Mouse (Mus musculus): ENCODE results near the gene Elp1. TPM values are rescaled to one million over a fixed set of nuclear protein-coding genes. Genes with fewer than 3 reads are reported as not detected.

The Elp1 gene
- total and polyA plus RNA-seq, 3 experiments, result 58.1 to 88.4 (median 58.2) TPM

- TF ChIP-seq RAD21 (IDR thresholded peaks at IDR 0.05; ENCODE audit: low read depth, low read length) (no peak), ETS1 (conservative IDR thresholded peaks at IDR 0.05; ENCODE audit: low read depth, low read length) (no peak), MEF2A (IDR thresholded peaks at IDR 0.05; ENCODE audit: borderline replicate concordance, low read depth, low read length) (no peak), HCFC1 (IDR thresholded peaks at IDR 0.05; ENCODE audit: low read depth, low read length) (no peak), BHLHE40 (IDR thresholded peaks at IDR 0.05; ENCODE audit: low read depth, low read length) (no peak), MAFK (IDR thresholded peaks at IDR 0.05; ENCODE audit: insufficient replicate concordance, low read length) (no peak), GABPA (IDR thresholded peaks at IDR 0.05; ENCODE audit: insufficient replicate concordance, low read depth, low read length) (no peak), USF2 (conservative IDR thresholded peaks at IDR 0.05; ENCODE audit: low read depth, low read length) (no peak), UBTF (IDR thresholded peaks at IDR 0.05; ENCODE audit: low read depth, low read length) (no peak), SIN3A (IDR thresholded peaks at IDR 0.05; ENCODE audit: low read length) (no peak), ZC3H11A (IDR thresholded peaks at IDR 0.05; ENCODE audit: low read depth, low read length) (no peak), EP300 (IDR thresholded peaks at IDR 0.05; ENCODE audit: low read length) (no peak), MAX (IDR thresholded peaks at IDR 0.05; ENCODE audit: low read length) (no peak), RCOR1 (conservative IDR thresholded peaks at IDR 0.05; ENCODE audit: low read depth, low read length) (no peak)
- Histone ChIP-seq H3K27me3 (replicated peaks) (no peaks in the 10 kb centered on the region), H3K4me3 (replicated peaks in 1 of 3; ENCODE audit: low read depth in 2 of 3, low read length in 2 of 3, poor library complexity in 1 of 3) (no peak overlapping the region), H3K4me2 (ENCODE audit: insufficient read depth, low read depth, poor library complexity, severe bottlenecking) (no peak overlapping the region), H3K9ac (ENCODE audit: insufficient read depth, low read depth) (no peak overlapping the region), H3K36me3 (replicated peaks in 1 of 2; ENCODE audit: control insufficient read depth in 1 of 2, insufficient read depth in 1 of 2, low read length in 1 of 2) (peaks cover 2 to 20% of the 10 kb centered on the region in 2 experiments), H3K79me2 (replicated peaks; ENCODE audit: control insufficient read depth, extremely low read depth, insufficient read depth, poor library complexity, severe bottlenecking) (no peaks in the 10 kb centered on the region), H3K9me3 (replicated peaks; ENCODE audit: low read length) (peaks cover 2% of the 10 kb centered on the region), H3K4me1 (ENCODE audit: control insufficient read depth in 1 of 2, insufficient read depth in 2 of 2) (no peaks in the 10 kb centered on the region), H3K27ac (ENCODE audit: insufficient read depth, low read depth) (no peak overlapping the region)
- dilution Hi-C loops (cut with MboI; ENCODE audit: extremely low pct_ligation_motif_present, extremely low pct_unique_long_range_greater_than_20kb, low sequenced_read_pairs) (no loop called here), in situ Hi-C loops (cut with MboI; ENCODE audit: low pct_ligation_motif_present, low pct_unique_long_range_greater_than_20kb, low sequenced_read_pairs) (no loop called here)
- no peak for DNase-seq (ENCODE audit: extremely low read depth)
Observed at GRCm38 (mm10) chr4:56847400-56847799, 45.3 kb upstream of the Elp1 start.

- no peak for TF ChIP-seq KAT2A (IDR thresholded peaks at IDR 0.05; ENCODE audit: insufficient replicate concordance, low read length)
- no peak for TF ChIP-seq E2F4 (IDR thresholded peaks at IDR 0.05; ENCODE audit: insufficient replicate concordance, low read depth, low read length)
- TF ChIP-seq GABPA (IDR thresholded peaks at IDR 0.05; ENCODE audit: insufficient replicate concordance, low read depth, low read length), result no peak
- no peak for TF ChIP-seq POLR2AphosphoS2 (IDR thresholded peaks at IDR 0.05; ENCODE audit: low read depth, low read length)
- no peak for TF ChIP-seq TCF12 (IDR thresholded peaks at IDR 0.05; ENCODE audit: low read depth, low read length)
- TF ChIP-seq RCOR1 (conservative IDR thresholded peaks at IDR 0.05; ENCODE audit: low read depth, low read length), result no peak
- TF ChIP-seq MAX (IDR thresholded peaks at IDR 0.05; ENCODE audit: low read length), result no peak
- no peak for TF ChIP-seq NELFE (IDR thresholded peaks at IDR 0.05; ENCODE audit: low read depth, low read length)
- TF ChIP-seq ZNF384 (IDR thresholded peaks at IDR 0.05; ENCODE audit: low read depth, low read length), result no peak
- TF ChIP-seq SIN3A (IDR thresholded peaks at IDR 0.05; ENCODE audit: low read length), result no peak
- TF ChIP-seq MAFK (IDR thresholded peaks at IDR 0.05; ENCODE audit: insufficient replicate concordance, low read length), result no peak
- TF ChIP-seq NRF1 (IDR thresholded peaks at IDR 0.05; ENCODE audit: low read depth, low read length), result no peak
- no peak for TF ChIP-seq TBP (conservative IDR thresholded peaks at IDR 0.05; ENCODE audit: low read depth, low read length)
- TF ChIP-seq SMC3 (IDR thresholded peaks at IDR 0.05; ENCODE audit: low read depth, low read length), result no peak
- no peak for TF ChIP-seq MXI1 (IDR thresholded peaks at IDR 0.05; ENCODE audit: low read depth, low read length)
- TF ChIP-seq PAX5 (IDR thresholded peaks at IDR 0.05; ENCODE audit: low read length), result no peak
- peaks cover 2 to 20% of the 10 kb centered on the region in 2 experiments for H3K36me3 ChIP-seq (replicated peaks in 1 of 2; ENCODE audit: control insufficient read depth in 1 of 2, insufficient read depth in 1 of 2, low read length in 1 of 2)
- no peak for DNase-seq (ENCODE audit: extremely low read depth)
- in situ Hi-C loops (cut with MboI; ENCODE audit: low pct_ligation_motif_present, low pct_unique_long_range_greater_than_20kb, low sequenced_read_pairs) (no loop called here), dilution Hi-C loops (cut with MboI; ENCODE audit: extremely low pct_ligation_motif_present, extremely low pct_unique_long_range_greater_than_20kb, low sequenced_read_pairs) (no loop called here)
- H3K27me3 ChIP-seq (replicated peaks), result no peaks in the 10 kb centered on the region
- peaks cover 2% of the 10 kb centered on the region for H3K9me3 ChIP-seq (replicated peaks; ENCODE audit: low read length)
- H3K4me2 ChIP-seq (ENCODE audit: insufficient read depth, low read depth, poor library complexity, severe bottlenecking), result no peak overlapping the region
- H3K4me1 ChIP-seq (ENCODE audit: control insufficient read depth in 1 of 2, insufficient read depth in 2 of 2), result no peaks in the 10 kb centered on the region
- H3K27ac ChIP-seq (ENCODE audit: insufficient read depth, low read depth), result no peak overlapping the region
- no peak overlapping the region for H3K4me3 ChIP-seq (replicated peaks in 1 of 3; ENCODE audit: low read depth in 2 of 3, low read length in 2 of 3, poor library complexity in 1 of 3)
- no peak overlapping the region for H3K9ac ChIP-seq (ENCODE audit: insufficient read depth, low read depth)
- H3K79me2 ChIP-seq (replicated peaks; ENCODE audit: control insufficient read depth, extremely low read depth, insufficient read depth, poor library complexity, severe bottlenecking), result no peaks in the 10 kb centered on the region
Observed at GRCm38 (mm10) chr4:56845896-56846533, 43.9 kb upstream of the Elp1 start.

Data from CH12.LX (cell line).